Mouse (Mus musculus): ENCODE data around the gene Brca1. TPM values are rescaled to one million over a fixed set of nuclear protein-coding genes. Genes with fewer than 3 reads are reported as not detected.

Gene Brca1
- 10 to 100 TPM; 15.4 to 19.1 TPM for total RNA-seq (2023)

DNA sequence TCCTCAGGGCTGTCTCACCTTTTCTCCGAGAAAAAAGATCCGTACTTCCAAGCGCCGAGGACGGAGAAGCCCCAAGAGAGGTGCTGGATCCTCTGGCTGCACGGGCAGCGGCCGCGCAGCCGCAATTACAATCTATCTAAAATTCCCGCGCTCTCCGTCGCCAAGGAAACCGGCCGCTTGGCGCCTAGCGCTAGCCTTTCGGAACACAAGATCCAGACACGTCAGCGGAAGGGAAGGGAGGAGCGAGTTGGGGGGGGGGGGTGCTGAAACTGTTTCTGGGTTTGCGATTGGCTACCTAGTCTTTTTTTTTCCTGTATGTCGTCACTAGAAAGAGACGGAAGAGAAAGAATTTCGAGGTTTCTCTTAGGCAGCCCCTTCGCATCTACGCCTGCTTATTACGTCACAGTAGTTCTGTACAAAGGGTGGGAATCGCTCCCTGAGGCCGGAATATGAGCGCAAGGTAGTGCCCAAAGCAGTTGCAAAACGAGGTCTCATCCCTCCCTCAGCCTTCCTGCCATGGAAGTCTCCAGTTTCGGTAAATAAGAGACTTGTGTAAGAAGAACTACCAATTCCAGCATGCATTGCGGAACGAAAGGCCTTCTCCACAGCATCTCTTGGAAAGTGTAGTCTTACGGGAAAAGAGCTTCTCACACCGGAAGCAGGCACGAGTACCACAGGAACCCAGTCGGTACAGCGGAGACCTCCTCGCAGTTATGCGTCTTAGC lies at the start of gene Brca1, which contains the start of gene Nbr1:
Gene Brca1, minus strand, starts transcription at position 205 of the 725 bp plus-strand sequence.
Gene Nbr1, plus strand, starts transcription at position 399 of the 725 bp plus-strand sequence.

DNA sequence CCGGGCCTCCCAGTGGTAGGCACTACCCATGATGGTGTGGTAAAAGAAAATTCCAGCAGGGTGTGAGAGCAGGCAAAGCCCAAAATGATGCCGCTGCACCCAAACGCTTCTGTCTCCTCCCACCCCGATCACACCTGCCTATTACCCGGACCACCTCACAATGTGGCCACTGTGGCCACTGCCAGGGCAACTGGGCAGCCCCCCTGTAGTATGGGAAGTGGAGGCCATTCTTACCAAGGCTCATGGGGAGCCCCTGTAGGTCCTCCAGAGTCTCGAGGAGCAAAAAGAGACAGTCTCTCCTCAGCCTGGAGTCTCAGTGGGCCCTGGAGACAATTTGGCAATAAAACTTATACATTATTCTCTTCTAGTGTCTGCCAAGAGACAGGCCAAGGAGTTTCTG lies 47.4 kb upstream of the Brca1 start, which contains the start of gene Gm11634:
Gene Gm11634, minus strand, starts transcription at position 101 of the 400 bp plus-strand sequence.

DNA sequence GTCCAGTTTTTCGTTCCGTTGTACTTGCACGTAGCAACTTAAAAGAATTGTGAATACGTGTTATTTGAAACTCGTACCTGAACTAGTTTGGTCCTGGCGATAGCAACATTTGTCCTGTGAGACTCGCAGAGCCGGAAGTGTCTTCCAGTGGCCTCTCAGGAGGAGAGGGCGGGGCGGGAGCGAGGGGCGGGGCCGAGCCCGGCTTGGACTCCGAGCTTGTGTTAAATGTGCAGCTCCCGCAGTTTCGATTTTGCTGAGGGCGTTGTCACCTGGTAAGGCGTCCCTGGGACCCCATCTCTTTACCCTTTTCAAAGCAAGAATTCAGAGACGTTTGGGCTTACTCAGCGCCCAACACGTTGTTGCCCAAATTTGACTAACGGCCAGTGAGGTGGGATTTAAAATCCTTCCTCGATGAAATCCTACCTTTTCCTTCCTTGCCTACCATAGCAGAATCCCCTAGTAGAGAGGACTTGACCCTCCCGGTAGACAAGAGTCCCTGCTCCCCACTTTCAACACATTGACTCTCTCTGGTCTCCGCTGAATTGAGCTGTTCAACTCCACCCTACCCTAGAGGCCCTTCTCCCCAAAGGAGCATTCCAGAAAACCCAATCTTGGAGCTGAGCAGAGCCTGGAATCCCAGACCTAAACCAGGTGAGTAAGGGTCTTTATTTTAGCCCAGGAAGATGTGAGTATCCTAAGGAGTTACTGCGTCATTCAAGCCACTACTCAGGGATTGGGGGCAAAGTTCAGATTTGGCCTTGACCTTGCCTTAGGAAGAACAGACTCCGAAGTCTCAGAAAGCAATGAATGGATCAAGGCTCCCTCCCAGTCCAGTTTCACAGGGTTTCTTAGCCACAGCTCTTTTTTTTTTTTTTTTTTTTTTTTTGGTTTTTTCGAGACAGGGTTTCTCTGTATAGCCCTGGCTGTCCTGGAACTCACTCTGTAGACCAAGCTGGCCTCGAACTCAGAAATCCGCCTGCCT lies 30.6 kb upstream of the Brca1 start, which contains the start of gene Tmem106a:
Gene Tmem106a, plus strand, starts transcription at position 189 of the 982 bp plus-strand sequence.

DNA sequence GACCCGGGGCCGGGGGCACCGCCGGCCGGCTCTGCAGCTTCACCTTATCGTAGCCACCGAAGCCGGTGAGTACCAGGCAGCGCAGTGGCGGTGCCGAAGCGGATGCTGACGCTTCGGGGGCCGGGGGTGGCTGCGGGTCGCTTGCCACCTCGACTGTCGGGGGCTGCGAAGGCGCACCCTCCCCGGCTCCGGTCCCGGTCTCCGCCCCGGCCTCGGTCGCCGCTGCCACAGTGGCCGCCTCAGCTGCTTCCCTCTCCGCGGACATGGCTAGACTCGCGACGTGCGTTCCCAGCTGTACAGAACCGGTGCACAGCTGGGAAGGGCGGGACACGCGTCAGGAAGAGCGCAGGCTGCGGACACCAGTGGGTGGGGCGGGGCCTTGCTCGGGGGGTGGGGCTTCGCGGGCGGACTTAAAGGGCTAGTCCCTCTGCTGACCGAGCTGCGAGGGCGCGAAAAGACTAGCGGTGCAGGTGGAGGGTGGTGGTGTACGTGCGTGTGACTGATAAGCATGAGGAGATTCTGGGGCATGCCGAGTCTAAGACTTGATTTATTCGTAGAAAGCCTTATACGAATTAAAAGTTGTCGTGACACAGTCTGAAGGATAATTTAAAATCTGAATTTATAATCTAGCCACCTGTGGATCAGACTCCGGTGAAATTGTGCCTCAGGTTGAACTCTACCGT lies 85.7 kb downstream of the Brca1 start, which contains the start of gene Vat1:
Gene Vat1, minus strand, starts transcription at position 362 of the 683 bp plus-strand sequence.

DNA sequence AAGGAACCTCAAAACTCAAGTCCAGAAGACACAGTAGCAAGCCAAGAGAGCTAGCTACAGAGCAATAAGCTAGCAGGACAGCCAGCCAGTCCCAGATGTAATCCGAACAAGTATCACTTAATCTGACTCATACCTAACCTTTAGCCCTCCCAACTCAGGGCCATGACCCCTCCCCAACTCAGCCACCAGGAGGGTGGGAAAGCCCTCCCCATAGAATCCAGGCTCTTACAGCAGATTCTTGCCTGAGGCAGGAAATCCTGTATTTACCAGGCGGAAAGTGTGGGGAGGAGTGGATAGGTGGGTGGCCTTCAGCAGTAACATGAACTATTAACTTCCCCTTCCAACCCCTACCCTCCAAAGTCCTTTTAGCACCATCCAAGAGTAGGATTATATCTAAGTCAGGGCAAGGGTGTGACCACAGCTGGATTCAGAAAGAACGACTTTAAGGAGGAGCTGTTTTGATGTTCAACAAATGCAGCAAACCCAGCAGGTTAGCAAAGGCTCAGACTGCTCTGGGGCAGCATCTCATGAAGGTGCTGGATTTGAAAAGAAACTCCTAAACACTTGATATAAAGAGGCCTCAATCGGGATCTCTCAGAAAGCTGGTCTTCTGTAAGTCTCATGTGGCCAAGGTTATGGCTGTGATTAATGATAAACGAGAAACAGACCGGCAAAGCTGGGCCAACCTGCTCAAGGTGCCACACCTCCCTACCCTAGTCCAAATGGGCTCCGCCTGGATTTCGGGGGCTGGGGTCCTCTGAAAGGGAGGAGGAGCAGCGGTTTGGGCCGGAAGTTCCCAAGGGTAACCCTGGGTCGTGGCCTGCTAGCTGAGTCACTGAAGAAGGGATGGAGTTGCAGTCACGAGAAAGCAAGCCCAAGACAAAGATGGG lies 87.3 kb downstream of the Brca1 start, which contains the start of gene Rnd2:
Gene Rnd2, plus strand, starts transcription at position 789 of the 890 bp plus-strand sequence.

DNA sequence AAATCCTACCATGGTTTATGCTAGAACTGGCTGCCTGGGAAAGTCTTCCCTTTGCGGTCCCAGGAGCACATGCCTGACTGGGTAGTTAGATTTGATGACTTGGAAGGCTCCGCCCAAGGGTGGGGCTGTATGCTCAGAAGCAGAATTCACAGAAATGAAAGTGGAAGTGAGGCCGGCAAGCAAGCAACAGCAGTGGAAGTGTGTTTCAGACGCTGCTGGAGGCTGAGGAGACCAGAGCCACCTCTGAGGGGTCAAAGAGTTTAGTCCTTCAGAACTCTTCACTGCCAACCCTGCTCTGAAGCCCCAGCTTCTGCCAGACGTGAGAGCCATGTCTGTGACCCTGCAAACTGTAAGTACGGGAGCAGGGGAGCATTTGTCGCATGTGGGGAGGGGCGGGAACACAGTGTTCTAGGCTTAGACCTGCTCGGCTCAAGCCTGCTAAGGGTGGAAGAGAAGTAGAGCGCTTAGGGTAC lies 103.4 kb downstream of the Brca1 start, which contains the start of gene Ifi35:
Gene Ifi35, plus strand, starts transcription at position 134 of the 473 bp plus-strand sequence.

DNA sequence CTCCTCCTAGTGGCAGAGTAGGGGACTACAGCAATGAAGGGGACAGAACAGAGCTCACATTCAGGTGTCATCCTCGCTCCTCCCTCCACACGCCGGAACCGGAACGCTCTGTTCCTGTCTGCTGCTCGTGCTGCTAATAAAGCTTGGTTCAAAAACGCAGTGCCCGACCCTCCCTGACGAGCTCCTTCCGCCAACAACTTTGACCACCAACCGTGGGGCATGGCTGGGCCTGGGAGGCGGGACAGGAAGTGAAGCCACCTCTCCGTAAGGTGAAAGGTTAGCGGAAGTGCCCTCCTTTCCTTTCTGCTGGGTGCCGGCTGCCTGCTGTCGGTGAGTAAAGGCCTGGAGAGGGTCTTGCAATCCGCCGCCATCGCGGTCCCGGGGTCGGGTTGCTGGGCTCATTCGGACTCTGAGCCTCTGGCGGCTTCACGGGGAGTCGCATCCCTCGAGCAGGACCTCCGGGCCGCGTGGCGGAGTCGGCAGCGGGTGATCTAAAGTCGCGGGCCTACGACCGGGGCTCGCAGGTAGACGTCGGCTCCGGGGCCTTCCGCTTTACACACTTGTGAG lies 109.5 kb downstream of the Brca1 start, which contains the start of gene Rpl27:
Gene Rpl27, plus strand, starts transcription at position 172 of the 567 bp plus-strand sequence.

Other genes starting within 250 kb of the Brca1 start
- 100 to 1,000 TPM; 134 to 148 TPM for gene Becn1, start 249.7 kb downstream of the Brca1 start, total RNA-seq (2023)
- 10 to 100 TPM; 71.5 to 76.8 TPM for gene Psme3, start 235.7 kb downstream of the Brca1 start, total RNA-seq (2023)
- gene Aoc2, start 226.9 kb downstream of the Brca1 start, total RNA-seq (2023): 1 to 10 TPM; 3.7 to 4.9 TPM
- under 1 TPM; 0.13 to 0.18 TPM for gene Aoc3, start 221.3 kb downstream of the Brca1 start, total RNA-seq (2023)
- not detected for gene G6pc, start 184.4 kb downstream of the Brca1 start, total RNA-seq (2023)
- 10 to 100 TPM; 17.1 to 19.2 TPM for gene Aarsd1, start 134.3 kb downstream of the Brca1 start, total RNA-seq (2023)
- gene Gm27029, start 127.2 kb downstream of the Brca1 start, total RNA-seq (2023): 1 to 10 TPM; 1.6 to 2.0 TPM
- gene Rundc1, start 126.9 kb downstream of the Brca1 start, total RNA-seq (2023): 1 to 10 TPM; 6.6 to 7.7 TPM
- under 1 TPM; 0.35 to 0.82 TPM for gene Ptges3l, start 126.6 kb downstream of the Brca1 start, total RNA-seq (2023)
- 10 to 100 TPM; 45.5 to 47.2 TPM for gene Rpl27, start 109.7 kb downstream of the Brca1 start, total RNA-seq (2023)
- 10 to 100 TPM; 16.4 to 21.7 TPM for gene Ifi35, start 103.5 kb downstream of the Brca1 start, total RNA-seq (2023)
- gene Rnd2, start 87.0 kb downstream of the Brca1 start, total RNA-seq (2023): under 1 TPM in 1 of 2 experiments, not detected in 1; 0.61 TPM
- gene Vat1, start 85.7 kb downstream of the Brca1 start, total RNA-seq (2023): 10 to 100 TPM; 14.6 to 16.3 TPM
- 10 to 100 TPM; 59.5 to 80.0 TPM for gene Nbr1, start 194 bp upstream of the Brca1 start, total RNA-seq (2023)
- 10 to 100 TPM; 11.5 to 11.6 TPM for gene Tmem106a, start 30.3 kb upstream of the Brca1 start, total RNA-seq (2023)
- gene Gm11634, start 47.3 kb upstream of the Brca1 start, total RNA-seq (2023): not detected
- 10 to 100 TPM; 17.1 to 20.1 TPM for gene Rdm1, start 75.2 kb upstream of the Brca1 start, total RNA-seq (2023)
- 1 to 10 TPM in 1 of 2 experiments, under 1 TPM in 1; 0.68 to 1.6 TPM for gene Arl4d, start 113.6 kb upstream of the Brca1 start, total RNA-seq (2023)
- gene Dhx8, start 181.0 kb upstream of the Brca1 start, total RNA-seq (2023): 10 to 100 TPM; 40.8 to 42.2 TPM
- not detected for gene Etv4, start 233.4 kb upstream of the Brca1 start, total RNA-seq (2023)

Data from neutrophil, adult 83 days (primary cell).